Mouse (Mus musculus) embryonic stem cell, embryonic (primary cell): ENCODE results near the gene A930002H24Rik.

Experiments used
- CTCF ChIA-PET, 4 experiments: fragments of 300-600 bp in 2 of 4; fragments of 350-600 bp in 2 of 4; sonication (Branson Sonifier 250); formaldehyde crosslinking; loops; one replicate each; lab custom pipeline; 2022; ENCODE audit warnings: inconsistent platforms in 2 of 4; lab: Charles Lee
- POLR2A ChIA-PET, 4 experiments: fragments of 300-600 bp in 2 of 4; fragments of 350-600 bp in 2 of 4; sonication (Branson Sonifier 250); formaldehyde crosslinking; loops; one replicate each; lab custom pipeline; 2022; ENCODE audit warnings: antibody characterized with exemption in 4 of 4, inconsistent platforms in 1 of 4; lab: Charles Lee

The A930002H24Rik gene

DNA sequence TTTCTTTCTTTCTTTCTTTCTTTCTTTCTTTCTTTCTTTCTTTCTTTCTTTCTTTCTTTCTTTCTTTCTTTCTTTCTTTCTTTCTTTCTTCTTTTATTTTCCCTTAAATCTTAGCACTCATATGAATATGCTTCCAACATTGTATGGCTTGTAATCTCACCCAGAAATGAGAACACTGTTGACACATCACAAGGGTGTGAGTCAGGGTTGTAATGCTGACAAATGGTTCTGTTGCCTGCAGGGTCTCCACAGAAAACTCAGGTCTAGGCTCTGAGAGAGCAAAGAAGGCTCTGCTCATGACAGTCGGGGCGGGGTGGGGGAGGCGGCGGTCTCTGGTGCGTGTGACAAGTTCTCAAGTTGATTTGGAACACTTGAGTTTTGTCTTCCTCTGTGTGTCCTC, 18.7 kb downstream of the A930002H24Rik start:
- CTCF ChIA-PET, result no interaction called here
- POLR2A ChIA-PET, result no interaction called here

DNA sequence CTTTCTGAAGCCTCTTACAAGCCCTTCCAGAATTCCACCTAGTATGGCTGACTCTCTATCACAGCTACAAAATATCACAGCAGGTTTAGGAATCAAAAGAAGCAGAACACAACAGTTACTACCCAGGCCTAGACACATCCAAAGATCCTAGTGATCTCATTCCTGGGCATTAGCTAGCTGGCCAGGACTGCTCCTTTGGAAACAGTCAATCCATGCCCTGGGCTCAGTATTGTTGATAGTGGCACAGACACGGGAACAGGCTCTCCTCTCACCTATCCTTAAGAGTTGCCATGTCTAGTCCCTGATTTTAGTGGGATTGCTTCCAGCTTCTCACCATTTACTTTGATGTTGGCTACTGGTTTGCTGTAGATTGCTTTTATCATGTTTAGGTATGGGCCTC, 21.4 kb downstream of the A930002H24Rik start:
- CTCF ChIA-PET, result no interaction called here
- POLR2A ChIA-PET, result no interaction called here

DNA sequence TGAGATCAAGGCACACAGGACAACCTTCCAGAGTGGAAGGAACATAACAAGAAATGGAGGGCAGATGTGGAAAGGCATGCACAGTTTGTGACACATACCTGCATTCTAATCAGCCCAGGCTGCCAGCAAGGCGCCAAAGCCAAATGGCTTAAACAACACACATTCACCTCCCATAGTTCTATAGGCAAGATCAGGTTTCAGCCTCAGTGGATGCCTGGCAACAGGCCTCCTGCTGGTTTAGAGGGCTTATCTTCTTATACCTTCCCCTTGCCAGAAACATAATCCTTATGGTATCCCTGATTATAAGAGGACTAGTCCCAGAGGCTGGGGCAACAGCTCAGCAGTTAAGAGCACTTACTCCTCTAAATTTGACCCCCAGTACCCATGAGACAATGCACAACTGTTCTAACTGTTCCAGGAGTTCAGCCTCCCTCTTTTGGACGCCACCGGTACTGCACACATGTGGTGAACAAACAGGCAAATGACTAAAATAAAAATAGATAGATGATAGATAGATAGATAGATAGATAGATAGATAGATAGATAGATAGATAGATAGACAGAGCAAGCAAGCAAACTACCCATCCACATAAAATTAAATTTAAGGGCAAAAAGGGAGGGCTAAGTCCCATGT, 23.8 kb downstream of the A930002H24Rik start:
- POLR2A ChIA-PET, result no interaction called here
- CTCF ChIA-PET, result no interaction called here

DNA sequence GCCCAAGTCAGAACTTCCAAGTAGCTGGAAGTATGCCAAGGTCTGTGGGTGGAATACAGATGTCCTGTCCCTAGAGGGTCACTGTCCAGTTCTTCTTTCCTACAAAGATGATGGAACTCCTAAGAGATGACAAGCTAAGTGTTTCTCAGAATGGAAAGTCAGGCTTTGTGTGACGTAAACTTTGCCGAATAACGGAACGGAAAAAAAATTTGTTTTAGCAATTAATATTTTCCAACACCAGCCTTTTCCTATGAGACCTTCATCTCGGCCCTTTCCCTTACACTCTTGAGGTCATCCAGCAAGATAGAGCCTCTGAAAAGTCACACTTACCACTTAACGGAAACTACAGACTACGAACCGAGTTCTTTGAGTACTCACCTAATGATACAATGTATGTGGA, 25.4 kb downstream of the A930002H24Rik start:
- ChIA-PET POLR2A (interaction anchor here in 1 of 4 experiments (1.3 kb wide), 1 partner anchor 25 kb away, joined by 3 read pairs; the partner anchor contains the start of gene A930002H24Rik), CTCF (no interaction called here)

DNA sequence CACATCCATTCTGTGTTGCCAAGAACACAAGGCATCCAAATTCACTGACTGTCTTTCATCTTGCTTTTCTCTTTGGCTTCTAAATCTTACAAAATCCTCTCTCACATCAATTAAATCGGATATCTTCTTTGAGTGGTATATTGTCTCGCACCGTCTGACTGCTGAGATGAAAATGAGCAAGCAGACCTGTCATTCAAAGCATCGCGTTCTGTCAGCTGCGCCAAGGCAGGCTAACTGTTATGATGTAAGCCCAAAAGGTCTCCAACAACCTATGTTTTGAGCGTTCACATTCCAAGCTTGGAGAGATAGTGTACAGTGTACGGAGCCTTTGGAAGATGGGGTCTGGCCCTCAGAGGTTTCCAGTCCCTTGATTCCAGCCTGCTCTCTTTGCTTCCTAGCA, 26.9 kb downstream of the A930002H24Rik start:
- ChIA-PET CTCF (interaction anchor here in 1 of 4 experiments (1.0 kb wide), 1 partner anchor 33 kb away, joined by 5 read pairs; no protein-coding TSS in a partner anchor), POLR2A (interaction anchor here in 1 of 4 experiments (0.8 to 1.1 kb wide), 2 partner anchors 9 to 14 kb away, joined by 3 to 6 read pairs; no protein-coding TSS in a partner anchor)

DNA sequence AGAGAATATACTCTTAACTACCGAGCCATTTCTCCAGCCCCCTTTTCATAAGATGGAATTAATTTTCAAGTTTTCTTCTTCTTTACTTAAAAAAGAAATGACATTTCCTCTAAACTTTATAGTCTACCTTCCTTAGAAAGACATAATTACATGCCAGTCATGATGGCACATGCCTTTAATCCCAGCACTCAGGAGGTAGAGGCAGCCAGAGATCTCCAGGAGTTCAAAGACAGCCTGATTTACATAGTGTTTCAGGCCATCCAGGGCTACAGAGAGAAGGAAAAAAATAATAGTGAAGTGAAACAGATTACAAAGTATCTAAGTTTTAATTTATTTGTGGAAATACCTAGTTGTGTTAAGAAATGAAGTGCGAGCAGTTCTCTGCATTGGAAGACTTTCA, 27.4 kb downstream of the A930002H24Rik start:
- ChIA-PET POLR2A (no interaction called here), CTCF (no interaction called here)

DNA sequence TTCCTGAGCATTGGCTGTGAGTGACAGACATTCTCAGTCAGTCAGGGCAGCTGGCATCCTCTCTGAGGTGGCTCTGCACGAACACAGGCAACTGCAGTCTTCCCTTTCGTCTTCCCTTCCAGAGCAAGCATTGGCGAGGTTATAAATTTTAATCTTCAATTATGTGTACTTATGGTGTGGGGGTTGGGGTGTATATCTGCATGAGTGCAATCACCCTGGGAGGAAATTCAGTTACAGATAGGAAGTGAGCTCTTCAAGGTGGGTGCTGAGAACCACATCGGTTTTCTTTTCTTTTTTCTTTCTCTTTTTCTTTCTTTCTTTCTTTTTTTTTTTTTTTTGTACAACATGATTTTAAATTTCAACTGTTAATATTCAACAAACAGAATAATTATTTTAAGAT, 32.0 kb downstream of the A930002H24Rik start:
- CTCF ChIA-PET, result no interaction called here

DNA sequence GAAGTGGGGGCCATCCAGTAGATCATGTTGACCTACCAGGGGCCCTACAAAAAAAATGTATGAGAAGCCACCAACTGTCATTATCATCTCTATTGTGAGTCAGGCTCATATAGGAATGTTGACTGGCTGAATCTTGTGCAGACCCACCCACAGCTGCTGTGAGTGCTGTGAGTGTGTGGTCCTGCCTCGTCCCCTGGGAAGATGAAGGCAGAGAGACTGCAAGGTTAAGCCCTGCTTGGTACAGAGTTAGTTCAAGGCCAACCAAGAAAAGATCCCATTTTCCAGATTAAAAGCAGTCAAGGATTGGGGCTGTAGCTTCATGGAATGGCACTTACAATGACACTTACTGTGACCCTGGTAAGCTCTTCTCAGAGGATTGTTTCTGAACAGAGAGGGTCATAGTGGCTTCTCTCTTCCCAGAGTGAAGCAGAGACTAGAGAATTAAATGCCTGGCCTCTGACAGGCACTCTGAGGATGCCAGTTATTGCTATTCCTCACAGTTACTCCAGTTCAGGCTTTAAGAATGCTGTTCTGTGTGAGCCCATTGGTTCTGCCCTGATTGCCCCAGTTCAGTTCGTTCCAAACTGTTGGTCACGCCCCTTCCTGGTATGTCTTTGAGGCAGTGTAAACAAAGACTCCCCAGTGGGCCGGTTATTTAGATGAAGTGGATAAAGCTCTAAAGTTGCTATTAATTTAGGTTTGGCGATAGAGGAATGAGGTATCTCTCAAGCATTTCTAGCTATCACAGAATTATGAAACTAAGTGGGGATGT, 34.8 kb downstream of the A930002H24Rik start:
- ChIA-PET POLR2A (interaction anchor here in 2 of 4 experiments (1.0 to 2.4 kb wide), 12 partner anchors 8 to 268 kb away, joined by 3 to 9 read pairs (median 4); partner anchors contain the start of genes A930002H24Rik (in 2 of the 2) and Fer (in 2 of the 2)), CTCF (interaction anchor here in 3 of 4 experiments (1.0 to 1.8 kb wide), 3 partner anchors 25 to 36 kb away, joined by 5 to 6 read pairs (median 5); no protein-coding TSS in a partner anchor)

More for the DNA sequence above, 32.0 kb downstream of the A930002H24Rik start:
- POLR2A ChIA-PET, result interaction anchor here in 1 of 4 experiments (0.6 to 1.2 kb wide), 2 partner anchors 19 to 22 kb away, joined by 4 to 5 read pairs; no protein-coding TSS in a partner anchor

DNA sequence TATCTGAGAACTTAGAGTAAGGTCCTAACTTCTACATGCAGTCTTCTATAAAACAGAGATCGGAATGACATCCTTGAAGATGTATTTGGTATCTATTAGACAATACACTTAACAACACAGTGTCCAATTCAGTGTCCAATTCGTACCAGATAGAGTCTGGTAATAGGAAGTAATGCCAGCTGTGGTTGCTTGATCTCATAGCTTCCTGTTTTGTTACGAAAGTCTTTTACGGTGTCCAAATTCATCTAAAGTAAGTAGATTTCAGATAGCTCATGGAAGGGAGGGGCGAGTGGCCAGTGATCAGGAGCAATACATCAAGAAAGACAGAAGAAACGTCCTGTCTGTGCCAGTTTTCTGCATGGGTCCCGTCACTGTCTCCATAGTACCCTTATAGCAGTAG, 36.8 kb downstream of the A930002H24Rik start:
- POLR2A ChIA-PET, result interaction anchor here in 1 of 4 experiments (0.6 kb wide), 1 partner anchor 403 kb away, joined by 4 read pairs; no protein-coding TSS in a partner anchor
- CTCF ChIA-PET, result no interaction called here

DNA sequence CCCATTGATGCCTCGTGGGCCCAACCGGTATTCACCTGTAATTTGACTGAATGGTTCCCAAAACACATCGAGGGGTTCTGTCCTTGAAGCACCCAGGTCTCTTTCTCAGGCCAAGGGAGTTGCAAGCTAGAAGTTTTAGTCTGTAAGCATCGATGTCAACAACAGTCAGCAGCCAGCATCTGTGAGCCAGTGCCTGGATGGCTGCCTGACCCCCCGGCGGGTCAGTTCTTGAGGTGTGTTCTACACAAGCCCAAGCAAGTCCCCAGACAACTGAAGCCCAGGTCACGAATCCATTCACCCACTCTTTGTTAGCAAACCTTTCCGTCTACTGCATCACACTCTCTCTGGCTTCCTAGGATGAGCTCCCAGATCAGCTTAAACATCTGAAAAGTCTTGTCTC, 37.4 kb downstream of the A930002H24Rik start:
- ChIA-PET CTCF (no interaction called here), POLR2A (no interaction called here)

DNA sequence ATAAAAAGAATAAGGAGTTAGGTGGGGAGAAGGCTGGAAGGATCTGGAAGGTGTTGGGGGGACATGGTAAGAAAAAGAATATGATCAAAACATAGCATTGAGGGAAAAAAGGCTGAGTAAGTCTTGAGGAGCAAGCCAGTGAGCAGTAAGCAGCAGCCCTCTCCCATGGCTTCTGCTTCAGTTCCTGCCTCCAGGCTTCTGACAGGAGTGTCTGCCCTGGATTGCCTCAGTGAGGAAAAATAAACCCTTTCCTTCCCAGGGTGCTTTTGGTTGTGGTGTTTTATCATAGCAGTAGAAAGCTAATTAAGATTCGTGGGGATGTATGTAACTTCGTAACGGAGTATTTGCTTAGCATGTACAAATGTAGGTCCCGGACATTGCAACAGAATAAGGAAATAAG, 39.5 kb downstream of the A930002H24Rik start:
- CTCF ChIA-PET, result interaction anchor here in 1 of 4 experiments (1.3 kb wide), 1 partner anchor 21 kb away, joined by 3 read pairs; no protein-coding TSS in a partner anchor
- POLR2A ChIA-PET, result no interaction called here

DNA sequence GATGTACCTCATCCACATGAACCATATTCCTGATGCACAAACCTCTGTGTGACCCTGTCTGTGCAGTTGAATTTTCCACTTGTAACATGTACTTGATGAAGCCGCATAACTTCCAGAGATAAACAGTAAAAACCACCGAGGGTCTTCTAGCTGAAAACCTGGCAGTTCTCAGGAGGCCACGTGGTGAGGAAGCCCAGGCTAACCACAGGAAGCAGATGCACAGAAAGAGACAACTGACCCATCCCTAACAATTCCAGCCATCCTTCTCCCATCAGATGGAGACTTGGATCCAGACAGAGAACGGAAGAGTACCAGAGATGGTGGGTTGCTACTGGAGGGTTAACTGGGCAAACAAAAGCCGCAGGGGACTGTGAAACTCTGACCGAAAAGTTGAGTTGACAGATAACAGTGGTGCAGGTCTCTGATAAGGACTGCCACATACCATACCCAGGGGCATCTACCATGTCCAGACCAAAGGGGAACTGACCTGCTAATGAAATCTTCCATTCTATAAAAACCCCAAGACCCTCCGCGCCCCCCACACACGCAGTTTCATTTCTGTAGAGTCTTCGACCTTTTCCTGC, 45.1 kb downstream of the A930002H24Rik start:
- ChIA-PET CTCF (no interaction called here), POLR2A (interaction anchor here in 1 of 4 experiments (0.5 kb wide), 1 partner anchor 80 kb away, joined by 4 read pairs; no protein-coding TSS in a partner anchor)

DNA sequence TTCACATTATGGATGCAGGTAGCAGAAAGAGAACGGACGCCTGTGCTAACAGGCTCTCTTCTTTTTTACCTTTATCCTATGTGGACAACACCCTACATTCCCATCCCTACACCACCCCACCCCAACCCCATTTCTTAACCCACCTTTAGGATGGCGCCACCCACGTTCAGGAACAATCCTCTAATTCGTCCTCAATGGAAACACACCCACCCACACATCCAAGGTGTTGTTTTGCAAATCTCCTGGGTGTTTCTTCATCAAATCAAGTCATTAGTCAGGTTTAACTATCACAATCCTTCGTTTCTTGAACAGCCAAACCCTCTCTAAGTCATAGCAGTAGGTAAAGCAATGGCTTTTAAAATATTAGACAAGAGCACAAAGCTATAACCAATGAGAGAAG, 50.0 kb downstream of the A930002H24Rik start:
- ChIA-PET POLR2A (interaction anchor here in 1 of 4 experiments (1.3 to 1.4 kb wide), 2 partner anchors 10 to 16 kb away, joined by 4 read pairs; no protein-coding TSS in a partner anchor), CTCF (interaction anchor here in 1 of 4 experiments (1.7 kb wide), 1 partner anchor 10 kb away, joined by 6 read pairs; no protein-coding TSS in a partner anchor)
